Mouse (Mus musculus) forebrain, embryonic 11.5 days (tissue): Measurements from ENCODE around the gene Plbd2. TPM values are rescaled to one million over a fixed set of nuclear protein-coding genes. Genes with fewer than 3 reads are reported as not detected.

ENCODE experiments used
- ATAC-seq: fragments of 200-750 bp; cut with Nextera tagmentation; replicated peaks from 2 replicates; pipeline ENCODE4 v1.8.0; 2017; ENCODE audit warnings: moderate TSS enrichment; ENCODE audit not compliant: low FRiP score
- DNase-seq: peaks from one replicate; pipeline ENCODE4 v3.0.0-alpha.2; 2017; ENCODE audit warnings: low spot score
- H3K27ac ChIP-seq: fragments of 300-500 bp; sonication (generic); 2 replicates; pipeline ENCODE4 v1.5.1; 2014; ENCODE audit warnings: low read depth, low read length
- H3K27me3 ChIP-seq: fragments of 300-500 bp; sonication (generic); 2 replicates; pipeline ENCODE4 v1.6.1; 2014; ENCODE audit warnings: mild to moderate bottlenecking, low read length, mixed read lengths; ENCODE audit not compliant: control insufficient read depth, insufficient read depth
- H3K36me3 ChIP-seq: fragments of 300-500 bp; sonication (generic); 2 replicates; pipeline ENCODE4 v1.6.1; 2014; ENCODE audit warnings: mild to moderate bottlenecking, low read length, moderate library complexity, mixed read lengths; ENCODE audit not compliant: control insufficient read depth, insufficient read depth
- H3K4me1 ChIP-seq: fragments of 300-500 bp; sonication (generic); replicated peaks from 2 replicates; pipeline ENCODE4 v1.6.1; 2014; ENCODE audit warnings: low read length, mixed read lengths; ENCODE audit not compliant: control insufficient read depth, insufficient read depth
- H3K4me2 ChIP-seq: fragments of 300-500 bp; sonication (generic); 2 replicates; pipeline ENCODE4 v1.6.1; 2014; ENCODE audit warnings: low read depth, mild to moderate bottlenecking, low read length, moderate library complexity, mixed read lengths; ENCODE audit not compliant: severe bottlenecking
- H3K4me3 ChIP-seq: fragments of 300-500 bp; sonication (generic); 2 replicates; pipeline ENCODE4 v1.5.1; 2014; ENCODE audit warnings: low read depth, low read length
- H3K9ac ChIP-seq: fragments of 300-500 bp; sonication (generic); 2 replicates; pipeline ENCODE4 v1.6.1; 2014; ENCODE audit warnings: low read length
- H3K9me3 ChIP-seq: fragments of 300-500 bp; sonication (generic); 2 replicates; pipeline ENCODE4 v1.6.1; 2016; ENCODE audit warnings: low read length, mixed read lengths; ENCODE audit not compliant: control insufficient read depth
- WGBS: fragments of 180-500 bp; shearing (Covaris S2); extraction: QIAGEN DNeasy Blood & Tissue Kit; methylation state at CpG from one replicate; pipeline ENCODE4 v1.1.7; 2014; 5-methylcytosine and 5-hydroxymethylcytosine counted together
- polyA plus RNA-seq: library from polyadenylated mRNA; unstranded; fragments of >200 nt; fragmentation: Nextera tagmentation; extraction: Ambion mirVana; gene quantifications from 2 replicates; pipeline ENCODE4 v1.2.1, GENCODE M21; 2014

The Plbd2 gene
- polyA plus RNA-seq, 1 experiment from 2014 or later: 29.8 TPM

- ATAC-seq (no peak), DNase-seq (no peak)
- WGBS: 89% methylated on average over 8 of the region's 8 CpGs
Observed at GRCm38 (mm10) chr5:120531631-120532030, 28.2 kb upstream of the Plbd2 start.

GRCm38 (mm10) chr5:120527296-120527964 lies 24.0 kb upstream of the Plbd2 start:
- no peaks in the 10 kb centered on the region for H3K4me1 ChIP-seq
- H3K9ac ChIP-seq: no peak overlapping the region
- WGBS: 91% methylated on average over 18 of the region's 20 CpGs
- H3K9me3 ChIP-seq: no peaks in the 10 kb centered on the region
- no peak overlapping the region for H3K4me2 ChIP-seq
- no peak for DNase-seq
- H3K36me3 ChIP-seq: no peaks in the 10 kb centered on the region
- H3K27ac ChIP-seq: no peak overlapping the region
- no peak overlapping the region for H3K4me3 ChIP-seq
- ATAC-seq: no peak
- no peaks in the 10 kb centered on the region for H3K27me3 ChIP-seq

More at GRCm38 (mm10) chr5:120531631-120532030, 28.2 kb upstream of the Plbd2 start:
- no peak overlapping the region for H3K4me2 ChIP-seq
- no peaks in the 10 kb centered on the region for H3K27me3 ChIP-seq
- no peak overlapping the region for H3K4me3 ChIP-seq
- no peaks in the 10 kb centered on the region for H3K36me3 ChIP-seq
- H3K9me3 ChIP-seq: no peaks in the 10 kb centered on the region
- peaks cover 3% of the 10 kb centered on the region; the same call in 1 of the 2 replicates for H3K4me1 ChIP-seq
- no peak overlapping the region for H3K27ac ChIP-seq
- H3K9ac ChIP-seq: no peak overlapping the region

DNA sequence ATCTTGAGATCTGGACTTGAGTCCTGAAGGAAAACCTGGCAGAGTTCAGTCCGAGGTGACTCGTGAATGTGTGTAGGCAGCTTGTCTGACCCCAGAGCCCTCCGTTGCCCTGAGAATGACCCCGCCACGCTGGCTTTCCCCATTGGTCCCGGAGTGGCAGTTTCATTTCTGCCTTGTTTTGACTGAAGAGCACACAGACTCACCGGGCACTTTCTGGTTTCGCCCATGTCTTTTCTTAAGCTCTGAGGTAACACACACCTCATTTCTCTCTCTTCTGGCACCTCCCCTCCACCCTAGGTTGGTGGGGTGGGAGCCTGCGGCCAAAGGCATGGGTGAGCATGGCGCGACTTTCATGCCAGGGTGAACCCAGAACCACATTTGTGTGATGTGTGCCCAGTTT lies 22.9 kb upstream of the Plbd2 start:
- H3K4me3 ChIP-seq: no peak overlapping the region
- no peak overlapping the region for H3K4me2 ChIP-seq
- ATAC-seq (no peak), DNase-seq (no peak)
- H3K9me3 ChIP-seq: no peaks in the 10 kb centered on the region
- H3K36me3 ChIP-seq: no peaks in the 10 kb centered on the region
- H3K4me1 ChIP-seq: no peaks in the 10 kb centered on the region
- H3K27me3 ChIP-seq: no peaks in the 10 kb centered on the region
- 78% methylated on average over 11 of the region's 11 CpGs for WGBS
- H3K9ac ChIP-seq: no peak overlapping the region
- H3K27ac ChIP-seq: no peak overlapping the region

- H3K4me2 ChIP-seq: no peak overlapping the region
- H3K9ac ChIP-seq: no peak overlapping the region
- no peaks in the 10 kb centered on the region for H3K36me3 ChIP-seq
- DNase-seq (no peak), ATAC-seq (no peak)
- WGBS: 41% methylated on average over 5 of the region's 5 CpGs
- no peak overlapping the region for H3K27ac ChIP-seq
- no peaks in the 10 kb centered on the region for H3K9me3 ChIP-seq
- no peaks in the 10 kb centered on the region for H3K27me3 ChIP-seq
- H3K4me1 ChIP-seq: no peaks in the 10 kb centered on the region
- no peak overlapping the region for H3K4me3 ChIP-seq
Observed at GRCm38 (mm10) chr5:120525737-120526136, 22.3 kb upstream of the Plbd2 start.

GRCm38 (mm10) chr5:120524736-120525135 lies 21.3 kb upstream of the Plbd2 start:
- no peak overlapping the region for H3K4me3 ChIP-seq
- H3K4me2 ChIP-seq: no peak overlapping the region
- DNase-seq (no peak), ATAC-seq (no peak)
- no peak overlapping the region for H3K27ac ChIP-seq
- H3K36me3 ChIP-seq: no peaks in the 10 kb centered on the region
- H3K4me1 ChIP-seq: no peaks in the 10 kb centered on the region
- H3K9me3 ChIP-seq: no peaks in the 10 kb centered on the region
- 96% methylated on average over 2 of the region's 2 CpGs for WGBS
- no peak overlapping the region for H3K9ac ChIP-seq
- H3K27me3 ChIP-seq: no peaks in the 10 kb centered on the region

DNA sequence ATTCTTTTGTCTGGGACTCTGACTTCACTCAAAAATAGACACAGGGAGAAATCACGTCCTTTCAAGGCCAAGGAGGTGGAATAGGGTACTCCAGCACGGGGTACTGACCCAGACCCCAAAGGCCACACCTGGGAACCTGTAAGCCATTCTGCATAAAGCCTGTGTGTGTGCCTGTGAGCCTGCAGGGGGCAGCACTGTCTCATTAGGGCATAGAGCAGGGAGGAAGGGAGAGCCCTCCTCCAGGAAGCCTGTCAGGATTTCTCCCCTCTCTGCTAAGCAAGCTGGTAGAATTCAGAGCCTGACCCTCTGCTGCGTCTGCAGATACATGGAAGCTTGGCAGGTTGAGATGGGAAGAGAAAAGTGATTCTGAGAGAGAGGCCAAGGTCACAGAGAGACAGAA lies 19.2 kb upstream of the Plbd2 start:
- 87% methylated on average over 3 of the region's 3 CpGs for WGBS

GRCm38 (mm10) chr5:120517552-120517951 lies 14.1 kb upstream of the Plbd2 start:
- ATAC-seq: no peak
- DNase-seq: no peak
- Histone ChIP-seq H3K27me3 (no peaks in the 10 kb centered on the region), H3K9me3 (no peaks in the 10 kb centered on the region), H3K4me3 (no peak overlapping the region), H3K36me3 (no peaks in the 10 kb centered on the region), H3K27ac (no peak overlapping the region), H3K9ac (no peak overlapping the region), H3K4me1 (0 out of 2 replicates have a peak, but pooled peaks cover 2% of the 10 kb centered on the region), H3K4me2 (no peak overlapping the region)
- 61% methylated on average over 9 of the region's 9 CpGs for WGBS

More for the DNA sequence above, 19.2 kb upstream of the Plbd2 start:
- DNase-seq (no peak), ATAC-seq (no peak)
- H3K36me3 ChIP-seq: no peaks in the 10 kb centered on the region
- H3K27ac ChIP-seq: no peak overlapping the region
- H3K27me3 ChIP-seq: no peaks in the 10 kb centered on the region
- no peaks in the 10 kb centered on the region for H3K9me3 ChIP-seq
- no peak overlapping the region for H3K4me2 ChIP-seq
- H3K4me3 ChIP-seq: no peak overlapping the region
- H3K9ac ChIP-seq: no peak overlapping the region
- H3K4me1 ChIP-seq: no peaks in the 10 kb centered on the region

DNA sequence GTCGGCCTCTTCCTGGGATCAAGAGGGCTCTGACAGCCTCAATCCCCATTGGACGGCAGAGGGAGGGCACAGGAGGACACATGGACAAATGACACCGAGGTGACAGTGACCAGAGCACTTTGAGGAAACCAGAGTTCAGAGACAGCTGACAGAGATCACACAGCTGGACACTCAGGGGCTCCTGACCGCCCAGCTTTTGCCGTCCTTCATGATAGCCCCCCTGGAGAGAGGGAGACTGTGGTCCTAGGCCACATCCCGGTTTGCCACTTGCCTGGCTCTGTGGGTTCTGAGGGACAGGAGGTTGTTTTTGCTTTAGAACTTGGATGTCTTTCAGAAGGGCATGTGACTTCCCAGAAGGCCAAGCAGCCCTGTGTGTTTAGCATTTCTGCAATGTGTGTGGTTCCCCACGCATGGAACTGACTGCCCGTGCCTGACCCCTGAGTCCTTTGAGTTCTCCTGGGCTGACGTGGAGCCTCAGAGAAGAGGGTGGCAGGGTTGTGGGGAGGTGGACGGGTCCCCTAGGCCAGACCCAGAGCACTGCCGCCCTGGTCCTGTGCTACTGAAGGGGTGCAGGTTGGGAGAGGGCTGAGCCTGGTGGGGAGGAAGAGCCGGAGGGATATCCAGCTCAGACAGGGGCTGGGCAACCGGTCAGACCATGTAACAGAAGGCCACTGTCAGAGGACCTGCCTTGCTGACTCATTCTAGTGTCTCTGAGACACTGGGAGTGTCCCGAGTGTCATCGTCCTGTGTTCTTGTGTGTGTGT lies 13.0 kb upstream of the Plbd2 start:
- no peak overlapping the region for H3K4me3 ChIP-seq
- no peak overlapping the region for H3K9ac ChIP-seq
- no peak overlapping the region for H3K27ac ChIP-seq
- ATAC-seq (no peak), DNase-seq (no peak)
- H3K4me2 ChIP-seq: no peak overlapping the region
- H3K27me3 ChIP-seq: peaks cover 2% of the 10 kb centered on the region; the same call in 1 of the 2 replicates
- no peaks in the 10 kb centered on the region for H3K36me3 ChIP-seq
- WGBS: 69% methylated on average over 15 of the region's 15 CpGs
- H3K4me1 ChIP-seq: 0 out of 2 replicates have a peak, but pooled peaks cover 2% of the 10 kb centered on the region
- H3K9me3 ChIP-seq: no peaks in the 10 kb centered on the region
